Mouse (Mus musculus) gastrocnemius, postnatal 14 days (tissue): Measurements from ENCODE around the gene Mycbp2. TPM values are rescaled to one million over a fixed set of nuclear protein-coding genes. Genes with fewer than 3 reads are reported as not detected.
A peak's percentile ranks its signal among the peaks of the same experiment; 100 is the strongest.

Source experiments
- DNase-seq: peaks from one replicate; pipeline ENCODE4 v3.0.0; 2021; ENCODE audit warnings: mixed read lengths
- intact Hi-C: fragments of 180-260 bp; cut with DNase I; formaldehyde crosslinking; loops from one replicate; pipeline ENCODE4 v1.15.1; 2025; ENCODE audit warnings: low total_unique reads
- total RNA-seq, 2 experiments: library from RNA; stranded (reverse); gene quantifications; 2 replicates each; pipeline ENCODE4 v1.2.3; 2021

The Mycbp2 gene
- total RNA-seq, 2 experiments from 2014 or later = 23.9 to 24.0 TPM

DNA sequence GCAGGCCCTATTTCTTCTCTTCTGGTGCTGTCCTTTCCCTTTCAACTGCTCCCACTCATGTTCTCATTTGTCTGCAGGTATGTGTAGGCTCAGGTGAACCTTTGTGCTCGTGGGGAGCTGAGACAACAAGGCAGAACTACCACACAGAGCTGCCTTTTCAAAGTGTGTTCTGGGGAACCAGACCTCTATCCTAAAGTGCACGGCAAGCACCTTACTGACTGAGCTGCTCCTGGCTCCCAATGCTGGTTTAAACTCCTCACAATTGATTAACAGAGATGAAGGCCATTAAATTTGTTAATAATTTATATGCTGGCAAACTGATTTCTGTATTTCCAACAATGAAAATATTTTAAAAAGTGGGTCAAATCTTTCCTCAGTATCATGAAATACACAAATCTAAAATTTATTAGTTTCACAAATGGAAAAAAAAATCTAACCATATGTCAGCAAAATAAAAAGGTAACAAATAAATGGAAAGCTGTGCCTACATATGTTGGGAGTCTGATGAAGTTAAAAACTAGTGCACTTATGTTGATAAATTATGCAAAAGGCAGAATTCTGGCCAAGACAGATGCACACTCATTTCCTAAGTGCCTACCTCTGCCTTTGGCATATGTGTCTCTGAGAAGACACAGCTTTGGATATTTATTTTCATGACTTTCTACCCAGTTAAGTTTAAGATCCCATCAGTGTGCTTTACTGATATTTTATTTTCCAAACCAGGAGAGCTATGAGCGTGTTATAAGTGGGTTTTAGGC lies 233.8 kb downstream of the Mycbp2 start:
- no peak for DNase-seq
- intact Hi-C loops = no loop called here

DNA sequence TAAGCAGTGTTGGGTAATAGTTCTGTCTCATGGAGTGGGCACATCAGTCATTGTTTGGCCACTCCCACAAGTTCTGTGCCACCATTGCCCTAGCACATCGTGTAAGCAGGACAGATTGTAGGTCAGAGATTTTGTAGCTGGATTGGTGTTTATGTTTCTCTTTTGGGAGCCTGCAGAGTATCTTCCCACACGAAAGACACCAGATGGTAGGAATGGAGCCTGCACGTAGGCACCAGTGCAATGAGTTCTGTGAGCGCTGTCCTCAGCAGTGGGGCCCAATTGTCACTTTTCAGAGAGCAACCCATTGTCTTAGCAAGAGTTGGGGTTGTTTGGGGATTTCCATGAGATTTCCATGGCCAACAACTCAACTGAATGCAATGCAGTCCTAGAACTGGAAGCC lies 236.6 kb downstream of the Mycbp2 start:
- intact Hi-C loops = no loop called here
- no peak for DNase-seq

DNA sequence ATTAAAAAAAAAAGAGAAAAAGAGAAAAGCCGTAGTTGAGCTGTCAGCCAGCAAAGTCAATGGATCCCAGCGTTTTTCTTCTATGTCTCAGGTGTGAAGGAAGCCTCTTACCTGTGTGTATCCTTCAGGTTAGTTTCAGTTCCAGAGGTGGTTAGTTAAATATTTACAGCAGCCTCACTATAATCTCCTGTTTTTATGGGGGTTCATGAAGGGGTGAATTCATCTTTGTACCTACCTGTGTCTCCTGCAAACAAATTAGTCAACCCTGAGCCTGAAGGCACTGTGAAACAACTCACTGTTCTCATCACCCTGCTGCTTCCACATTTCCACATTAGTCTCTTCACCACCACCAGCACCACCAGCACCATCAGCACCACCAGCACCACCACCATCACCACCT lies 240.3 kb downstream of the Mycbp2 start:
- intact Hi-C loops = no loop called here
- no peak for DNase-seq

DNA sequence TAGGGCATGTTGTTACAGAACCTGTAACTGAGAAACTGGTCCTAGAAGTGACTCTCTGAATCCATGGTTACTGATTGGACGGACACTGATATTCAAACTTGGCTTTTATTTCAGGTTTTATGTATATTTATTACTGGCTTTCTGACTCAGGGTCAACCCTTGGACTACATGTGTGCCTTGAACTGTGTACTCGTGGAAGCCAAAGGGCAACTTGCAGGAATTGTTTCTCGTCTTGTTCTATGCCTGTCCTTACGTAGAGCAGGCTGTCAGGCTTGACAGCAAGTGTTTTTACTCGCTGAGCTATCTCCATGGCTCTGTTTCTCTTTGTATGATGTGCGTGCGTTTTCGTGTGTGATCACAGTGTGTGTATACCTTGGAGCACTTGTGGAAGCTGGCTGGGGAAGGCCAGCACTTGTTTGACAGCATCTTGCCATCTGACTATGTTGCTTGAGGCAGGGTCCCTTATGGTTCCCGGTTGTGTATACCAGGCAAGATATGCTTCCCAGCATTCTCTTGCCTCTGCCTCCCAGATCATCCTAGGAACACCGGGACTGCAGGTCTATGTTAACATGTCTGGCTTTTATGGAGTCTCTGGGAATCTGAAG lies 243.8 kb downstream of the Mycbp2 start:
- DNase-seq = no peak
- intact Hi-C loops = no loop called here

DNA sequence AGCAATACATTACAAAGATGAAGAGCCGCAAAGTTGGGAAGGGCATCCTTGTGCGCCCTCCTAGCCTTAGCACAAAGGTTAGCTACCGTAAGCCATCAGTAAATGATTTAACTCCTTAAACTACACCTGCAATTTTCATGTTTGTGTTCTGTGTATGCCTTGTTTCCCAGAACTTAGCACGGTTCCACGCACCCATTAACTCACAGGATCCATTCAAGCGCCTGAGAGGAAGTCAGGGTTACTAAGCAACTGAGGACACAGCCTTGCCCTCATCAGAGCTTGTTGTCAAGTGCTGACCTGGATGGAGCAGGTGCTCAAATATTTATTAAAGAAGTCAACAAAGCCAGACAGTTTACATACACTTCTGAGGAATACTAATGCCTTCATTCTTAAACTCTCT lies 244.4 kb downstream of the Mycbp2 start:
- no peak for DNase-seq
- intact Hi-C loops = no loop called here

DNA sequence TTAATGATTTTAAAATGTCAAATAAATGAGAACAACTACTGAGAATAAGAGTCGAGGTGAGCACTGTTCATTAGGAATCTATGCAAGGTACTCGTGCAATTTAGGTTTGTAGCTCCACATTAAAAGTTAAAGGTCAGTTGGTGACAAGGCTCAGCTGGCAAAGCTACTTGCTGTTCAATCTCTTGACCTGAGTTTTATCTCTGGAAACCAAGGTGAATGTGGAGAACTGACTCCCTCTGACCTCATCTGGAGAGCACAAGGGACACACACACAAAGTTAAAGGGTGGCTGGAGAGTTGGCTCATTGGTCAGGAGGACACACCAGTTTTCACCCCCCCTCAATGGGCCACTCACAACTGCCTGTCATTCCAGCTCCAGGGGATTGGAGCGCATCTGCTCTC lies 245.4 kb downstream of the Mycbp2 start:
- intact Hi-C loops = no loop called here
- DNase-seq = no peak

DNA sequence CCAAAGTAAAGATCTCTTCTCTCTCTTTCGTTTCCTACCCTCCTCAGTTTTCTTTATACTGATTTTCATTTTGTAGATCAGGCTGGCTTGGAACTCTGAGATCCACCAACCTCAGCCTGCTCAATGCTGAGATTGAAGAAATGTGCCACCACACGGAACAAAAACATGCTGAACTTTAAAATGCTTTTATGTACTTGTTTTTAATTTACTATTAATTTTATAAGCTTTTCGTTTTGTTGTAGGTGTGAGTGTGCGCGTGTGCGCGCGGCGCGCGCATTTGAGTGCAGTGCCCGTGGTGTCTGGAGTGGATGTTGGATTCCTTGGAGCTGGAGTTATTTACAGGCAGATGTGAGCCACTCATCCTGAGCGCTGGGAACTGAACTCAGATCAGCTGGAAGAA lies 246.3 kb downstream of the Mycbp2 start:
- intact Hi-C loops = no loop called here

DNA sequence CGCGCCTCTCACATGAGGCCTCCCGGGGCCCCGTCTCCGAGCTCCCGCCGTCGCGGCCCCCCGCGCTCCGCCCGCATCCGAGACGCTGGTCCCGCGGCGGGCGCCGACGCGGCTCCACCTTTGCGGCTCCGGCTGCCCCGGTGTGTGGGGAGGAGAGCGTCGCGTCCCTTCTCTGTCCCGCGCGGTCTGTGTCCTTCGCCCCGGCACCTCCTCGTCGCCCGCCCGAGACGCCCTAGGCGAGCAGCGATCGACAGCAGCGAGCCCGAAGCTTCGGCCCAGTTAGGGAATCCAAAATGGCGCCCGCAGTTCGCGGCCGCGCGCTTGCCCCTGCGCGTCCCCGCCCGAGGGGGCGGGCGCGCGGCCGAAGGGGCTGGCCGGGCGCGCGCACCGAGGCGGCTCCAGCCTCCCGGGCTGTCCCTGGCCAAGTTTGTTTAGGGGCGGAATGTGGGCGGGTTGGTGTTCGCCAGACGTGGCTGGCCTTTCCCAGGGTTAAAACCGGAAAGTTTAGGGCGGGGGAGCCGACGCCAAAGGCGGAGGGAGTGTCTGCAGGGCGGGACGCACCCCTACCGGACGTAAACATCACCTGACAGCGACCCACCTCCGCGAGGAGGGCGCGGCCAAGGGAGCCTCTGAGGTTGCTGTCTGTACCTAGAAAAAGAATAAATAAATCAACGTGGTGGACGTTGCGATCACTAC lies 247.2 kb downstream of the Mycbp2 start, which contains the start of gene Fbxl3:
TSS of gene Fbxl3 (minus strand) at position 329 of the 696 bp plus-strand sequence.
- intact Hi-C loops = no loop called here
- peak; percentile 92 for DNase-seq

More for the DNA sequence above, 246.3 kb downstream of the Mycbp2 start:
- DNase-seq = no peak

DNA sequence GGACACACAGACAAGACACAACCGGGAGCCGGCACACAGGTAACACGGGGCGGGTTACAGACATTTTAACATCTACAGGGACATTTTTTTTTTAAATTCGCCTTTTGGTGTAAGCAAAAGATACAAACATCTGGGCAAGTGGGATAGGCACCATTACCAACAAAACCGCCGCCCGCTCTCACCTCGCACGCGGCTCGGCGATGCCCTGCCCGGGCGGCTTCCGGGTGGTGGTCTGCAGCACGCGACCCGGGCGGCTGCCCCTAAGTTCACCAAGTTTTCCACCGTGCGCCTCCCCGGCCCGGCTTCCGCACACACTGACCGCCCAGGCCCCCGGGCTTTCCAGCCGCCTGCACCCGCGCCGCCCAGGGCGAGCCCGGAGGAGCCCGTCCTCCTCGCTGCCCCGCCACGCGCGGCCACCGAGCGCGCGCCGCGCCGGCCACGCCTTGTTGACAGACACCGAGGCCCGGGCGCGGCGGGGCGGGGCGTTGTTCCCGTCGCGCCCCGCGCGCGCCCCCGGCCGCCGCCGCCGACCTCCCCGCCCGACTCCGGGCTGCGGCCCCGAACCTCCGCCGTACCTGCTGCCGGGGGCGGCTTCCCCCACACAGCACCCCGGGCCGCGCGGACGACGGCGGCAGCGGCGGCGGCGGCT lies 247.9 kb downstream of the Mycbp2 start:
- intact Hi-C loops = no loop called here
- peak; percentile 92 for DNase-seq

DNA sequence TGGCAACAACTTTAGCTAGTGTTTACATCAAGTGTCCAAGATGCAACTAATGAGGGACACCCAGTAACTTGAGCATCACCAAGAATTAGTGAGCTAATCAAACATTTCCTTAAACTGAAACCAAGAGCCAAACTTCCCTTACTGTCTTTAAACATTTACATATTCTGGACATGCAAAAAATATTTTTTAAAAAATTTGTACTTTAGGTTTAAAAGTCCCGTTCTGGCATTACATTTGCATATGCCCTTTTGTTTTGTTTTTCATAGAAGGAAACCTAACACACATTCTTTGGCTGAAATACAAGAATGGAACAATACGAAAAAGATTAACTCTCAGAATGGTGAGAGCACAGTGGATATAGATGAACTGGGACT lies 248.4 kb downstream of the Mycbp2 start:
- intact Hi-C loops = no loop called here
- DNase-seq = no peak

DNA sequence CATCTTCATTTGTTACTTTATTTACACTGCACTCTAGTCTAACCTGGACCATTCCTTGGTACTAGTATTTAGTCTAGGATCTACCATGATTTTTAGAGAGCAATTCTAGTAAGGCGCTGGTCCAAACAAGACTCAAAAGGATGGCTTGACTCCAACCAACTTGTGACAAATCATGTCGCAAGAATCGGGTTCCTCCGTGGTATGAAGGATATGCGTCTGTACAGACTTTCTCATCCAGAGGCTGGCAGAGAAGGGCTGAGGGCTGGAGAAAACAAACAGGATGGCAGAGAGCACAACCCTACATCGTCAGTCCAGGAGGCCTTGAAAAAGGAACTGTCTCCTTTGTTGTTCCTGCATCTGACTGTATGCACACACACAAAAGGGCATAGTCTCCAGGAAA lies 250.0 kb downstream of the Mycbp2 start:
- intact Hi-C loops = no loop called here
- no peak for DNase-seq

DNA sequence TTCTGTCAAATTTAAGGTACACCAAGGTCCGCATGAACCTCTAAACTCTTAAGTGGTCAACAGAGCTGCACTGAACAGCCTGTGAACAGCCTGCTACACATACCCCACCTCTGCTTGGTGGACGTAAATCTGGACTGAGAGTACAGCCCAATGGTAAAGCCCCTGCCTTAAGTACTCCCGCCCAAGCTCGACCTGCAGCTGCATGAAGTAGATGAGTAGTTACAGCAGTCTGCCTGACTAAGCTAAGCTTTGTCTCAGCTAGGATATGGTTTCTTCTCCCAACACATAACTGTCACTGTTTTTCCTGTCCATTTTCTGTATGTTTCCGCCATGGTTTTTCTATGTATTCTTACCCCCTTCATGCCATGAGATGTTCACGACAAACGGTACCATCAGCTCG lies 250.8 kb downstream of the Mycbp2 start:
- intact Hi-C loops = no loop called here
- DNase-seq = no peak

DNA sequence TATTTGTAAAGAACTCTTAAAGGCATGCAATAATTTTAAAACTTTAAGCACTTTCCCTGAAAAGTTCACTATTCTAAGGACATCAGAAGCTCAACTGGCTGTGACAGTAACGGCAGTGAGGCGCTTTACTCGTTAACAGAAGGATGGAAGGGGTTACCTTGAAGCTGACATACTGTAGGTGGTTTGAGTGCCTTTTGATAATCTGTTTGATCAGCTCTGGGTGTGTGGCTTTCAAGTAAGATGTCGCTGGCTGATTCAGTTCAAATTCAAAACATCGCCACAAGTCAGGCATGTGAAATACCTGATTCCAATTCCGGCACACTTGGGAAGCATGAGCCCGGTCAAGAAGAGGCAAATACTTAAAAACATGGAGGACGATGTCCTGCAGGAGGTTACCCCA lies 251.6 kb downstream of the Mycbp2 start:
- no peak for DNase-seq
- intact Hi-C loops = no loop called here

DNA sequence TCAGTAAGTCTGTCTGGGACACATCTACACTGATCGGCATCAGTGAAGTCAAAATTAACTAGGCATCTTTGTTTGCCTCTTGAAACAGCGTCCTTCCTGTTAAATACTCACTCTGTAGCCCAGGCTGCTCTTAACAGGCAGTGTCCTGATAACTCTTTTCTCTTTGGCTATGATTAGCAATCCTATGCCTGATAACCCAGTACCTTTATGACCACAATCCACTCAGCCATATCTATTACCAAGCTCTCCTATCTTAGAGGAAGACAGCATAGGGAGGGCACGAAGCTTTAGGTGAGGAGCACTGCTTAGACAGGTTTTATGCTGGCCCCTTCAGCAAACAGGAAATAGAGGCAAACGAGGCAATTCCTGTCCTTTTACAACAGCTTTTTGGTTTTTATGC lies 252.9 kb downstream of the Mycbp2 start:
- no peak for DNase-seq
- intact Hi-C loops = no loop called here

DNA sequence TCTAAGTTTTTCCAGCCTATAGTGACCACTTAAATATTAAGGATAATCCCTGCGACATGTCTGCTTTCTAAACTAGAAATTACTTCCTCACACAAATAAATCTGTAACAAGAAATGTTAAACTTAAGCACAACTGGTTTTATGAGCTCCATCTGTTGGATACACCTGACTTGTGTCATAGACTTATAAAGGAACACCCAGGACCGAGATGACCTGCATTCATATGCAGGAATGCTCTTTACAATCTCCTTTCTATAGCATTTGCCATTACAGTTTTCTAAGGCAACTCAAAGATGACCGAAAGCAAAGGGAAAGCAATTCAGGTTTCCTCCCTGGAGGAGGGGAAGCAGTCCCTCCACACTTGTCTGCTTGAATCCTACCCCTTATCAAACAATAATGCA lies 253.4 kb downstream of the Mycbp2 start:
- intact Hi-C loops = no loop called here
- DNase-seq = no peak

DNA sequence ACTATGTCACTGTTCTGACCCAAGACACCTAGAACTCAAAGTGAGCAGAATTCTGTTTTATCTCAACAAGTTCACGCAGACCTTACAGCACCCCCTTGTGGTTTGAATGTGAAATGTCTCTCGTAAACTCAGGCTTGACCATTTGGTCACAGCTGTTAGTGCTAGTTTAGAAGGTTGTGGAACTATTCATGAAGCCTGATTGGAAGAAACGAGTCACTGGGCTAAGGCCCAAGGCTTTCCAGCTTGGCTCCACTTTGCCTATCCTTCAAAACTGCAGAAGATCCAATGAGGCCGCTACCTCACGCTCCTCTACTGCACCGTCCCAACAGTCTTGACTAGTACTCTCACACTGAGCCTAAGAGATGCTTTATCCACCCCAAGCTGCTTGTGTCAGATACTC lies 258.0 kb downstream of the Mycbp2 start:
- DNase-seq = no peak
- intact Hi-C loops = no loop called here

DNA sequence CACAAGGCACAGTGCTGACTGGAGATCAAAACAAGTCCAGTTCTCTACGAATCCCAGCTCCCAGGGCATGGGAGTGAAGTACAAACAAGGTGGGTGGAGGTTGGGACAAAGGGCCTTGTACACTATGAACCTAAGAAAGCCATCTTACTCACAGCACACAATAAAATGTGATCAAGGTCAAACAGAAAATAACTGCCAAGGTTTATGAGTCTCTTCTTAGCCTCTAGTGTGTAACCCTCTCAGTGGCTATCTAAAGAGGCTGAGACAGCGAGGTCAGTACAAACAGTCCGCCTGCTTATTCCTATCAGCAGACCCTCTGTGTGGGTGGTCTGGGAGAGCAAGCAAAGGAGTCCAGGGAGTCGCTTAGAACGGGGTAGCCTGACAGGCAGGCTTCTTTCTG lies 258.8 kb downstream of the Mycbp2 start:
- intact Hi-C loops = no loop called here
- DNase-seq = no peak

DNA sequence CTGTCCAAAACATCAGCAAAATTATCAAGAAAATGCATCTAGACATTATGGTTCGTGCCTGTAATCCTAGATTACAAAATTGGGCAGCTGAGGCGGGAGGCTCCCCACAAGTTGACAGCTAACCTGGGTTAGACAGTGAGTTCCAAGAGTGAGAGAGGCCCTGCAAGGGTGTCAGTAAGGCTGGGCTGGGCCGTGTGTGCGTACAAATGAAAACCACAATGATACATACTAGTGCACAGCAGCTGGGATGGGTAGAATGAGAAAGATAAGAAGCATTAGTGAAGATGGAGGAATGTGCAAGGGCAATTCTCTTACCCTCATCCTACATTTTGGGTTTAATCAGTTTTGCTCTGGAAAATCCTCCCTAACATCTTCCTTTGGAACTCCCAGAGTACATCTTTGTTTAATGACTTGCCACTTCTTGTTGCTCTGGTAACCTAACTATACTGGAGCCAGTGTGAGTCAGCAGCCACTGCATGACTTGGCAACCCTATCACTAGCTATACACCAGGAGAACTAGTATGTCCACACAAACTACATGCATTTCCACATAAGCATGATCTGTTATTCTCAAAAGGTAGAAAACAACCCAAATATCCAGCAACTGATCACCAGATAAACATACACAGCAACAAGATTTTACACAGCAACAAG lies 259.8 kb downstream of the Mycbp2 start:
- intact Hi-C loops = no loop called here
- DNase-seq = no peak

DNA sequence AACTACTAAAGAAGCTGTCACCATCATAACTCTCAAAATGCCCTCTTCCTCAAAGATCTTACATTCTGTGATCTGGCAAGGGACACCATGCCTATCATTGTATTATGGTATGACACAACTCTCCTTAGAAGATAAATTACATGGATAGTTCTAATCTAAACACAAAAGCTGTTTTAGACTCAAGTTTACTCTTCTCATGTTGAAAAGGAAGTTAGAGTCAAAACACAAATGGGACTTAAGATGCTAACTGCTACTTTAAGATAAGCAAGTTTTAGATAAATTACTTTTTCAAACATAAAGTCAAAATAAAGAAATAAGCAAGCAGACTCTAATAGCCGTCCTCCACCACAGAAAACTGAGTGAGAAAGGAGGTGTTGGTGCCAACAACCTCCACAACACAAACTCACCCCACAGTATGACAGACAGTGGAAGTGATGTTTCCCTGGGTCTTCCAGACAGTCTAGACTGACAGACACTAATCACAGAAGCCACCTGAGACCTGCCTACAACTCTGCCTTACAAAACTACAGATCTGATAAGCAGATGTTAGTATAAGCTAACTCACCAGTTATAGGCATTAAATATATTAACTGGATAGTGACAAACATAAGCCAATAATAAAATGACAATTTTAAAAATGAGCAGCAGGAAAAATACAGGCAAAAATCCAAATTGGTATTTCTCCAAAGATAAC lies 260.6 kb downstream of the Mycbp2 start:
- intact Hi-C loops = no loop called here

More for the DNA sequence above, 260.6 kb downstream of the Mycbp2 start:
- no peak for DNase-seq
